Mouse (Mus musculus) lung, adult 2 months (tissue): ENCODE measurements at regions not wholly inside any gene's neighbourhood (a gene's known extent, or its start where the extent isn't known, plus 50 kb on each side); places are given as distances from the start of the nearest gene placed in this dataset.

ENCODE experiments used
- CTCF ChIP-seq: fragments of 200-500 bp; IDR thresholded peaks from 2 replicates; pipeline ENCODE4 v1.5.1; 2011; ENCODE audit warnings: mild to moderate bottlenecking, low read length, control low read depth; ENCODE audit not compliant: insufficient read depth
- POLR2A ChIP-seq: fragments of 200-500 bp; IDR thresholded peaks from 2 replicates; pipeline ENCODE4 v1.6.1; 2011; ENCODE audit warnings: low read depth, mild to moderate bottlenecking, control low read depth, low read length, borderline replicate concordance; ENCODE audit errors: extremely low read depth

DNA sequence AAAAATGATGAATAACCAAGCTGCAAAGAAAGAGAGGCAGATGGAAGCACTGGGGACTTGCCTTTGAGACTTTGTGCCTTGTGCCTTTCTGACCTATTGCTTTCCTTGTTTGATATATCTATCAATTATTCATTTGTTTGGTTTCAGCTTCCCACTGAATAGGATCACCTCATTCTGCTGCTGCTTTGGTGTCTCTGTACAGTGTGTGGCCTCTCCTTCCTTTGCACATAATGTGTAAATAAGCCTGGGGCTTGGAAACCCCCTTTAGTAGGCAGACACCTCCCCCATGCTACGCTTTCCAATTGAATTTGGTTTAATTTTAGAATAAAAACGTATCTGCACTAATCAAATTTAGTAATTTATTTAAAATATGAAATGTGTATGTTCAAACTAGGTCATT, 112.8 kb upstream of the Cwc22 start:
- TF ChIP-seq POLR2A (no peak), CTCF (no peak)
